Mouse (Mus musculus) hindbrain, embryonic 13.5 days (tissue): Measurements from ENCODE around the gene Cdk6. TPM values are rescaled to one million over a fixed set of nuclear protein-coding genes. Genes with fewer than 3 reads are reported as not detected.

Source experiments
- ATAC-seq: fragments of 200-750 bp; cut with Nextera tagmentation; 2 replicates; pipeline ENCODE4 v1.8.0; 2017; ENCODE audit warnings: moderate TSS enrichment; ENCODE audit not compliant: low FRiP score
- H3K27ac ChIP-seq: fragments of 300-500 bp; sonication (generic); 2 replicates; pipeline ENCODE4 v1.5.1; 2015; ENCODE audit warnings: inconsistent platforms, mild to moderate bottlenecking, moderate library complexity
- H3K27me3 ChIP-seq: fragments of 300-500 bp; sonication (generic); 2 replicates; pipeline ENCODE4 v1.6.1; 2015; ENCODE audit warnings: mild to moderate bottlenecking, inconsistent platforms
- H3K36me3 ChIP-seq: fragments of 300-500 bp; sonication (generic); 2 replicates; pipeline ENCODE4 v1.6.1; 2015; ENCODE audit warnings: mild to moderate bottlenecking, inconsistent platforms
- H3K4me1 ChIP-seq: fragments of 300-500 bp; sonication (generic); replicated peaks from 2 replicates; pipeline ENCODE4 v1.6.1; 2015; ENCODE audit warnings: inconsistent platforms
- H3K4me2 ChIP-seq: fragments of 300-500 bp; sonication (generic); 2 replicates; pipeline ENCODE4 v1.6.1; 2015; ENCODE audit warnings: inconsistent platforms, mild to moderate bottlenecking, moderate library complexity
- H3K4me3 ChIP-seq: fragments of 300-500 bp; sonication (generic); 2 replicates; pipeline ENCODE4 v1.5.1; 2015; ENCODE audit warnings: mild to moderate bottlenecking, inconsistent platforms
- H3K9ac ChIP-seq: fragments of 300-500 bp; sonication (generic); 2 replicates; pipeline ENCODE4 v1.6.1; 2015; ENCODE audit warnings: mild to moderate bottlenecking, inconsistent platforms
- H3K9me3 ChIP-seq: fragments of 300-500 bp; sonication (generic); 2 replicates; pipeline ENCODE4 v1.6.1; 2016; ENCODE audit warnings: inconsistent platforms
- WGBS: fragments of 180-500 bp; shearing (Covaris S2); methylation state at CpG from one replicate; pipeline ENCODE4 v1.1.7; 2015; 5-methylcytosine and 5-hydroxymethylcytosine counted together
- polyA plus RNA-seq: library from polyadenylated mRNA; unstranded; fragments of >200 nt; fragmentation: Nextera tagmentation; extraction: Ambion mirVana; gene quantifications from 2 replicates; pipeline ENCODE4 v1.2.1, GENCODE M21; 2015

Gene Cdk6
- polyA plus RNA-seq, 1 experiment from 2014 or later, result 11.8 TPM

GRCm38 (mm10) chr5:3502610-3503350, 161.5 kb downstream of the Cdk6 start:
- H3K9ac ChIP-seq, result no peak overlapping the region
- H3K27me3 ChIP-seq, result no peaks in the 10 kb centered on the region
- H3K4me1 ChIP-seq, result peaks cover 4% of the 10 kb centered on the region; the same call in 1 of the 2 replicates
- no peak for ATAC-seq
- H3K36me3 ChIP-seq, result no peaks in the 10 kb centered on the region
- no peak overlapping the region for H3K27ac ChIP-seq
- H3K4me3 ChIP-seq, result no peak overlapping the region
- 67% methylated on average over 11 of the region's 11 CpGs for WGBS
- H3K9me3 ChIP-seq, result no peaks in the 10 kb centered on the region
- no peak overlapping the region for H3K4me2 ChIP-seq

- WGBS, result 87% methylated on average over 4 of the region's 4 CpGs
Observed at GRCm38 (mm10) chr5:3503373-3503772, 162.1 kb downstream of the Cdk6 start.

GRCm38 (mm10) chr5:3503836-3504323, 162.6 kb downstream of the Cdk6 start:
- Histone ChIP-seq H3K9me3 (no peaks in the 10 kb centered on the region), H3K4me1 (peaks cover 4% of the 10 kb centered on the region; the same call in 1 of the 2 replicates), H3K27ac (no peak overlapping the region), H3K9ac (no peak overlapping the region), H3K4me3 (no peak overlapping the region), H3K4me2 (no peak overlapping the region), H3K27me3 (no peaks in the 10 kb centered on the region), H3K36me3 (no peaks in the 10 kb centered on the region)
- ATAC-seq, result no peak
- 91% methylated on average over 9 of the region's 9 CpGs for WGBS

More at GRCm38 (mm10) chr5:3503373-3503772, 162.1 kb downstream of the Cdk6 start:
- no peaks in the 10 kb centered on the region for H3K9me3 ChIP-seq
- no peaks in the 10 kb centered on the region for H3K27me3 ChIP-seq
- H3K4me1 ChIP-seq, result peaks cover 4% of the 10 kb centered on the region; the same call in 1 of the 2 replicates
- H3K27ac ChIP-seq, result no peak overlapping the region
- no peak overlapping the region for H3K9ac ChIP-seq
- H3K36me3 ChIP-seq, result no peaks in the 10 kb centered on the region
- no peak overlapping the region for H3K4me2 ChIP-seq
- H3K4me3 ChIP-seq, result no peak overlapping the region
- no peak for ATAC-seq

- no peak for ATAC-seq
- H3K36me3 ChIP-seq, result no peaks in the 10 kb centered on the region
- WGBS, result 83% methylated on average over 4 of the region's 4 CpGs
Observed at GRCm38 (mm10) chr5:3504453-3504852, 163.2 kb downstream of the Cdk6 start.

GRCm38 (mm10) chr5:3505553-3505952, 164.3 kb downstream of the Cdk6 start:
- WGBS, result 80% methylated on average over 2 of the region's 2 CpGs

More at GRCm38 (mm10) chr5:3504453-3504852, 163.2 kb downstream of the Cdk6 start:
- Histone ChIP-seq H3K9ac (no peak overlapping the region), H3K27ac (no peak overlapping the region), H3K9me3 (no peaks in the 10 kb centered on the region), H3K4me2 (no peak overlapping the region), H3K27me3 (no peaks in the 10 kb centered on the region), H3K4me3 (no peak overlapping the region), H3K4me1 (peaks cover 4% of the 10 kb centered on the region; the same call in 1 of the 2 replicates)

GRCm38 (mm10) chr5:3508480-3509381, 167.4 kb downstream of the Cdk6 start:
- no peak overlapping the region for H3K27ac ChIP-seq
- ATAC-seq, result no peak
- H3K36me3 ChIP-seq, result no peaks in the 10 kb centered on the region
- H3K27me3 ChIP-seq, result no peaks in the 10 kb centered on the region
- WGBS, result 75% methylated on average over 7 of the region's 7 CpGs
- H3K4me3 ChIP-seq, result no peak overlapping the region
- H3K9me3 ChIP-seq, result no peaks in the 10 kb centered on the region
- no peak overlapping the region for H3K4me2 ChIP-seq
- no peaks in the 10 kb centered on the region for H3K4me1 ChIP-seq
- no peak overlapping the region for H3K9ac ChIP-seq

More at GRCm38 (mm10) chr5:3505553-3505952, 164.3 kb downstream of the Cdk6 start:
- no peak overlapping the region for H3K9ac ChIP-seq
- H3K27me3 ChIP-seq, result no peaks in the 10 kb centered on the region
- no peak overlapping the region for H3K4me3 ChIP-seq
- H3K4me1 ChIP-seq, result peaks cover 4% of the 10 kb centered on the region; the same call in 1 of the 2 replicates
- no peak for ATAC-seq
- H3K4me2 ChIP-seq, result no peak overlapping the region
- no peaks in the 10 kb centered on the region for H3K9me3 ChIP-seq
- no peak overlapping the region for H3K27ac ChIP-seq
- no peaks in the 10 kb centered on the region for H3K36me3 ChIP-seq

GRCm38 (mm10) chr5:3509503-3509902, 168.2 kb downstream of the Cdk6 start:
- Histone ChIP-seq H3K27ac (no peak overlapping the region), H3K9ac (no peak overlapping the region), H3K4me3 (no peak overlapping the region), H3K36me3 (no peaks in the 10 kb centered on the region), H3K27me3 (no peaks in the 10 kb centered on the region), H3K9me3 (no peaks in the 10 kb centered on the region), H3K4me2 (no peak overlapping the region), H3K4me1 (no peaks in the 10 kb centered on the region)
- ATAC-seq, result no peak
- WGBS, result 90% methylated on average over 3 of the region's 3 CpGs

GRCm38 (mm10) chr5:3511097-3511795, 170.0 kb downstream of the Cdk6 start:
- ATAC-seq, result no peak
- Histone ChIP-seq H3K36me3 (no peaks in the 10 kb centered on the region), H3K4me2 (no peak overlapping the region), H3K9ac (no peak overlapping the region), H3K4me3 (no peak overlapping the region), H3K27me3 (no peaks in the 10 kb centered on the region), H3K27ac (no peak overlapping the region), H3K4me1 (no peaks in the 10 kb centered on the region), H3K9me3 (no peaks in the 10 kb centered on the region)
- 83% methylated on average over 10 of the region's 10 CpGs for WGBS

GRCm38 (mm10) chr5:3512584-3512983, 171.3 kb downstream of the Cdk6 start:
- WGBS, result 47% methylated on average over 4 of the region's 4 CpGs
- Histone ChIP-seq H3K27me3 (no peaks in the 10 kb centered on the region), H3K4me1 (no peaks in the 10 kb centered on the region), H3K4me3 (no peak overlapping the region), H3K9me3 (no peaks in the 10 kb centered on the region), H3K27ac (no peak overlapping the region), H3K36me3 (no peaks in the 10 kb centered on the region), H3K4me2 (no peak overlapping the region), H3K9ac (no peak overlapping the region)
- no peak for ATAC-seq

- 78% methylated on average over 8 of the region's 8 CpGs for WGBS
- no peaks in the 10 kb centered on the region for H3K36me3 ChIP-seq
- H3K27ac ChIP-seq, result no peak overlapping the region
- no peak overlapping the region for H3K9ac ChIP-seq
- H3K9me3 ChIP-seq, result no peaks in the 10 kb centered on the region
- no peaks in the 10 kb centered on the region for H3K4me1 ChIP-seq
- no peak for ATAC-seq
- no peak overlapping the region for H3K4me3 ChIP-seq
- no peak overlapping the region for H3K4me2 ChIP-seq
- no peaks in the 10 kb centered on the region for H3K27me3 ChIP-seq
Observed at GRCm38 (mm10) chr5:3514901-3515311, 173.6 kb downstream of the Cdk6 start.

GRCm38 (mm10) chr5:3515477-3515876, 174.2 kb downstream of the Cdk6 start:
- no peaks in the 10 kb centered on the region for H3K27me3 ChIP-seq
- H3K4me2 ChIP-seq, result no peak overlapping the region
- no peak for ATAC-seq
- no peaks in the 10 kb centered on the region for H3K4me1 ChIP-seq
- 93% methylated on average over 9 of the region's 9 CpGs for WGBS
- H3K9ac ChIP-seq, result no peak overlapping the region
- H3K27ac ChIP-seq, result no peak overlapping the region
- no peaks in the 10 kb centered on the region for H3K9me3 ChIP-seq
- H3K4me3 ChIP-seq, result no peak overlapping the region
- H3K36me3 ChIP-seq, result no peaks in the 10 kb centered on the region
